Mouse (Mus musculus) inflammation-experienced regulatory T-cells, adult 6 months (primary cell): ENCODE measurements around the gene Ube2b. TPM values are rescaled to one million over a fixed set of nuclear protein-coding genes. Genes with fewer than 3 reads are reported as not detected.

Source experiments
- polyA plus RNA-seq, 3 experiments: library from polyadenylated mRNA; unstranded; fragments of 100-300 nt; shearing (Covaris generic); gene quantifications; one replicate each; pipeline ENCODE4 v1.2.1; 2017

Gene Ube2b
- polyA plus RNA-seq, 3 experiments from 2014 or later, result 175 to 228 (median 189) TPM

Other genes with a start within 250 kb of the Ube2b start
- gene Sec24a, start 237.1 kb downstream of the Ube2b start, polyA plus RNA-seq, result 10 to 100 TPM; 15.3 to 22.3 (median 19.0) TPM
- gene Sar1b, start 237.1 kb downstream of the Ube2b start, polyA plus RNA-seq, result 100 to 1,000 TPM; 128 to 162 (median 150) TPM
- gene Jade2, start 143.1 kb downstream of the Ube2b start, polyA plus RNA-seq, result 10 to 100 TPM; 14.1 to 21.5 (median 20.1) TPM
- 100 to 1,000 TPM in 1 of 3 experiments, 10 to 100 TPM in 2; 87.2 to 108 (median 97.6) TPM for gene Cdkn2aipnl, start 33.1 kb downstream of the Ube2b start, polyA plus RNA-seq
- 1 to 10 TPM; 5.7 to 6.7 (median 6.2) TPM for gene Cdkl3, start 3.5 kb upstream of the Ube2b start, polyA plus RNA-seq
- 10 to 100 TPM; 14.5 to 15.1 (median 14.5) TPM for gene Ppp2ca, start 97.9 kb upstream of the Ube2b start, polyA plus RNA-seq
- not detected for gene Olfr1373, start 144.8 kb upstream of the Ube2b start, polyA plus RNA-seq
- gene Olfr1371, start 213.2 kb upstream of the Ube2b start, polyA plus RNA-seq, result not detected
- gene Skp1a, start 231.2 kb upstream of the Ube2b start, polyA plus RNA-seq, result 100 to 1,000 TPM; 274 to 332 (median 300) TPM